Mouse (Mus musculus) NIH3T3 (cell line): ENCODE measurements around the gene Lamp3.
A peak's percentile ranks its signal among the peaks of the same experiment; 100 is the strongest.
"Not testable (repeated sequence)": the region's sequence is repeated elsewhere in the genome, so short reads cannot be mapped to it uniquely, and the experiment has no call there.

Experiments
- DNase-seq: peaks from one replicate; pipeline ENCODE4 v3.0.0-alpha.2; 2012; ENCODE audit warnings: low read depth

Lamp3 gene

DNA sequence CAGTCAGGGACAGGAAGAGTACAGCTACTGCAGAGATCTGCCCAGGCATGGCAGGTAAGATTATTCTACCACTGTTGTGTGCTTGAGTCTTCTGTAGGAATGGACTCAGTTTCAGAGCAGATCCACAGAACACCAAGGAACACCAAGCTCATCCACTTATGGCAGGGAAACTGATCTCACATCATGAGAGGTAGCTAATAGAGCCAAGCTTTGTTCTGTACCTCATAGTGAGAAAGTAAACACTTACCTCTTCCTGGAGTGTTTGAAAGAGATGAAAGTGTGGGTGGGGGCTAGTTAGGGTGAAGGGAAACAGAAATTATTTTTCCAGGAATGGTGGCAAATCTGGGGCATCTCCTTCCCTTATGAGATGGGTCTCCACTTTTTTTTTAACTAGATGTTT is at the start of gene Lamp3:
TSS of gene Lamp3 (minus strand) at position 160 of the 400 bp plus-strand sequence.
- no peak for DNase-seq

DNA sequence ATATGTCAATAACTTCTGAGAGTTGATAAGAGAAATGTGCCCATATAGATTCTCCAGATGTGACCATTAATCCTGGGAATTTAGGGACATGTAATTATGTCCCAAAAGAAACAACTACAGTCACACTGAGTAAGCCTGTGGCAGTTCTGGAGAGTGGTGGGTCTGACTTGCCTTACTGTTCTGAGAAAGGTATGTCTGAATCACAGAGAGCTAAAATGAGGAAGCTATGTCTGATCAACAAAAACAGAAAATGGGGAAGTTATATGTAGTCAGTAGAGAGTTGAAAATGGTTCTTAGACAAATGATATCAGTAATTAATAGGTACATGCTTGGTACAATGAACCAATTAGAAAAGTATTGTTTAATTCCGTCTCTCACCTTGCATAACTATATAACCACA is 26.7 kb upstream of the Lamp3 start:
- no peak for DNase-seq

DNA sequence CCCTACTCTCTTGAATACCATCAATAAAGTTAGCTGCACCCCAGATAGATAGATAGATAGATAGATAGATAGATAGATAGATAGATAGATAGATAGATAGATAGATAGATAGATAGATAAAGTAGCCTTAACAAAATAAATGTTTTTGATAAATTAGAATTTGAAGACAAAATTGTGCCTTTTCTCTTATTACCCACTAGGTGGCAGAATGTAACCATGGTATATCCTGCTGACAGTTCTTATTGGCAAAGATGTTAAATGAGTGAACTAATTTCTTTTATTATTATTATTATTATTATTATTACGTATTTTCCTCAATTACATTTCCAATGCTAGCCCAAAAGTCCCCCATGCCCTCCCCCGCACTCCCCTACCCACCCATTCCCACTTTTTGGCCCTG is 18.0 kb upstream of the Lamp3 start:
- DNase-seq, result peak; percentile 15

DNA sequence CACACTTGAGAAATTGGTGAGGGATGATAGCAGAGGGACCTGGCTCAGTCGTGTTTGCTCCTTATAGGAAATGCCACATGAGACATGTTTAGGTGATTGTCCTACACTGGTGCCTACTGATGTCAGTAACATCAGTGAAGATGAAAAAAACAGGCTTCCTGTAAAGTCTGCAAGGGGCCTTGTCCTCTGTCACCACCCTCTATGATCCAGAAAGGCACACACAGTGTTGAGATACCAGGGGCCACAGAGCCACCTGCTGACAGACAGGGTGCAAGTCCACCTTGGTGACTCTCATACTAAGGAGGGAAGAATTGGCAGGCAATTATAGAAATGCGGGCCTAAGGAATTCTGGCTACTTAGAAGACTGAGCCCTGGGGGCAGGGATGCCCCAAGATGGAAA is 14.8 kb upstream of the Lamp3 start:
- no peak for DNase-seq

DNA sequence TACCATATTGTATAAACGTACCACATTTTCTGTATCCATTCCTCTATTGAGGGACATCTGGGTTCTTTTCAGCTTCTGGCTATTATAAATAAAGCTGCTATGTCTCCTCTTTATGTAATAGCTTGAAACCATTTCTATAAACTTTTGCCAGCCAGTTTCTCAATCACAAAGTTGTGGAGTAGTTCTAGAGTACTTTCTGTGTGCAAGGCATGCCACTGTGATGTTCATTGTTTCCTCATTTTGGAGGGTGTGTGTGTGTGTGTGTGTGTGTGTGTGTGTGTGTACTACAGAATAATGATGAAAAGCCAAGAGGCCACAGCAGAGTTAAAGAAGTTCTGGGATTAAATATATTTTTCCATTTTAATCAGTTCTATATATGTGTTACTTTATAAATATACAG is 1.2 kb upstream of the Lamp3 start:
- DNase-seq, result no peak

DNA sequence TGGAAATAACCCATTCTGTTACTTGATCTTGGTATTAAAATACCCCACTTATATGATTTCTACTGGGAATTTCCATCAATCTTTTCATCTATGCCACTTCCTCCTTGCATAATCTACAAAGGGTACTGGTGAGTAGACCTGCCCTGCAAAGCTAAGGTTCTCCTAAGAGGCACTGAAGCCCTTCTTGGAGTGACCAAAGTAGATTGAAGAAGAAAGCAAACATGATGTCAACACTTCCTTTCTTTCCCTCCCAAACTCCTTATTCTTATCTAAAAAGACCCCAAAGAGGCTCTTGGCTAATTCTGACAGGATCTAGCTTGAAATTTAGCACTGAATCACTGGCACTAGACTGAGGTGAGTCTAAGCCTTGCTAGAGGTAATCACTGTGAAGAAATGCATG is 7.0 kb downstream of the Lamp3 start:
- DNase-seq, result no peak

- no peak for DNase-seq
Observed at GRCm38 (mm10) chr16:19670768-19671357, 35.3 kb downstream of the Lamp3 start.

- DNase-seq, result peak; percentile 40
Observed at GRCm38 (mm10) chr16:19666312-19666711, 39.9 kb downstream of the Lamp3 start.

DNA sequence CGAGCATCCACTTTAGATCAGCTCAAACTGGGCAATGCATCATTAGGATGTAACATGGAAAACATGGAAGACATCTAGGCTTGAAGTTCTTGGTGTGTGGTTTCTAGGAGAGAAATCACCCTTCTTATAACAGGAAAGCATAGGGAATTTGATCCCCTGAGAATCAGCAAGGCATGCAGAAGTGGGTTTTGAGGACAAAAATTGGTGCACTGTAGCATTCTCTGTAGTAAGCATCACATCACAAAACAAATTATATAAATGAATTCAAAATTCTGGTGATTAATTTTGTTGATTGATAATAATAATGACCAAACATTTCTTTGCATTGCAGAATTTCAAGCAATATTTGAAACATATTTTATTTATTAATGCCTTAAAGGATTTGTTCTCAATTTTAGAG is 76.4 kb downstream of the Lamp3 start, which contains the start of gene Olfr171:
TSS of gene Olfr171 (minus strand) at position 101 of the 400 bp plus-strand sequence.
- DNase-seq, result no peak

DNA sequence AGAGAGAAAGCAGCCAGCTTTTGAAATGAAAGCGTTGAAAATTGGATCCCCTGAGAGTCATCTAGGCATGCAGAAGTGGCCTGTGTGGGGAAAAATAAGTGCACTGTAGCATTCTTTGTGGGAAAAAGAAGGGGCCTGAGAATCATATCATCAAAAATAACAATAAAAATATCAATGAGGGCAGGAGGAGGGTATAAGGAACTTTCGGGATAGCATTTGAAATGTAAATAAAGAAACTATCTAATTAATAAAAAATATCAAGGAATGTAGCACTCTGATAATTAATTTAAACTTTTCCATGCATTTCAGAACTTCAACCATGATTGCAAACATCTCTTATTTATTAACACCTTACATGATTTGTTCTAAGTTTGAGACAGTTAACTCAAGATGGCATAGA is 94.4 kb downstream of the Lamp3 start, which contains the start of gene Olfr170:
TSS of gene Olfr170 (minus strand) at position 101 of the 400 bp plus-strand sequence.
- not testable (repeated sequence) for DNase-seq
